Mouse (Mus musculus) myocyte (in vitro differentiated cells): ENCODE measurements around the gene Mcu. TPM values are rescaled to one million over a fixed set of nuclear protein-coding genes. Genes with fewer than 3 reads are reported as not detected.

Experiments
- H3K27me3 ChIP-seq: one replicate; pipeline ENCODE4 v1.6.1; 2011; ENCODE audit not compliant: control insufficient read depth, insufficient read depth, insufficient read length
- H3K36me3 ChIP-seq: one replicate; pipeline ENCODE4 v1.6.1; 2011; ENCODE audit not compliant: control insufficient read depth, insufficient read depth
- H3K4me2 ChIP-seq: one replicate; pipeline ENCODE4 v1.6.1; 2011; ENCODE audit warnings: low read depth, control low read depth
- H3K4me3 ChIP-seq: one replicate; pipeline ENCODE4 v1.5.1; 2011; ENCODE audit warnings: mild to moderate bottlenecking, control low read depth, moderate library complexity
- H3K79me2 ChIP-seq: one replicate; pipeline ENCODE4 v1.6.1; 2011; ENCODE audit not compliant: control insufficient read depth, insufficient read depth
- H3ac ChIP-seq: one replicate; pipeline ENCODE4 v1.6.1; 2011; ENCODE audit not compliant: control insufficient read depth, insufficient read length
- CEBPB ChIP-seq: IDR thresholded peaks from 2 replicates; pipeline ENCODE4 v1.6.1; 2011; ENCODE audit warnings: mild to moderate bottlenecking, moderate library complexity; ENCODE audit not compliant: poor library complexity, insufficient read depth, severe bottlenecking
- E2F4 ChIP-seq: IDR thresholded peaks from one replicate; pipeline ENCODE4 v1.6.1; 2011; ENCODE audit warnings: mild to moderate bottlenecking, control low read depth, moderate library complexity; ENCODE audit not compliant: insufficient read depth
- MAX ChIP-seq: IDR thresholded peaks from one replicate; pipeline ENCODE4 v1.6.1; 2011; ENCODE audit warnings: low read depth, mild to moderate bottlenecking, control low read depth
- MYOD1 ChIP-seq, 3 experiments: IDR thresholded peaks; one replicate each; pipeline ENCODE4 v1.6.1; 2011; ENCODE audit warnings: control low read depth in 2 of 3, low read depth in 2 of 3, mild to moderate bottlenecking in 2 of 3, moderate library complexity in 1 of 3; ENCODE audit not compliant: insufficient read length in 2 of 3, control insufficient read depth in 1 of 3
- MYOG ChIP-seq, 3 experiments: IDR thresholded peaks; one replicate each; pipeline ENCODE4 v1.6.1; 2011; ENCODE audit warnings: control low read depth in 2 of 3, low read depth in 2 of 3, mild to moderate bottlenecking in 2 of 3; ENCODE audit not compliant: insufficient read length in 2 of 3, control insufficient read depth in 1 of 3, insufficient read depth in 1 of 3
- POLR2A ChIP-seq: IDR thresholded peaks from one replicate; pipeline ENCODE4 v1.6.1; 2011; ENCODE audit warnings: low read depth, mild to moderate bottlenecking, control low read depth, moderate library complexity; ENCODE audit not compliant: insufficient read length
- POLR2AphosphoS2 ChIP-seq: IDR thresholded peaks from one replicate; pipeline ENCODE4 v1.6.1; 2011; ENCODE audit warnings: low read depth, control low read depth; ENCODE audit not compliant: insufficient read length
- REST ChIP-seq: IDR thresholded peaks from one replicate; pipeline ENCODE4 v1.6.1; 2011; ENCODE audit warnings: mild to moderate bottlenecking, control low read depth, moderate library complexity; ENCODE audit not compliant: insufficient read depth, insufficient read length
- SRF ChIP-seq: IDR thresholded peaks from one replicate; pipeline ENCODE4 v1.6.1; 2011; ENCODE audit warnings: low read depth; ENCODE audit not compliant: control insufficient read depth, insufficient read length
- TCF12 ChIP-seq: IDR thresholded peaks from one replicate; pipeline ENCODE4 v1.6.1; 2011; ENCODE audit warnings: mild to moderate bottlenecking, control low read depth; ENCODE audit not compliant: poor library complexity, insufficient read depth, severe bottlenecking
- TCF3 ChIP-seq: IDR thresholded peaks from one replicate; pipeline ENCODE4 v1.6.1; 2011; ENCODE audit warnings: low read depth, control low read depth; ENCODE audit not compliant: insufficient read length
- USF1 ChIP-seq: IDR thresholded peaks from one replicate; pipeline ENCODE4 v1.6.1; 2011; ENCODE audit warnings: low read depth, mild to moderate bottlenecking, control low read depth, moderate library complexity
- polyA plus RNA-seq: library from polyadenylated mRNA; unstranded; fragments of >200 nt; fragmentation: generic; extraction: Trizol; gene quantifications from one replicate; pipeline ENCODE4 v1.2.1, GENCODE M21; 2012; ENCODE audit warnings: missing spikeins

The Mcu gene
- polyA plus RNA-seq, 1 experiment = 82.9 TPM

- TF ChIP-seq CEBPB (no peak), E2F4 (no peak), MYOD1 (IDR thresholded peaks at IDR 0.05; ENCODE audit: control insufficient read depth in 1 of 3, insufficient read length in 2 of 3, low read depth in 2 of 3) (no peak), MAX (no peak), USF1 (no peak)
- Histone ChIP-seq H3ac (no peak overlapping the region), H3K36me3 (peaks cover 17% of the 10 kb centered on the region), H3K4me3 (no peak overlapping the region), H3K79me2 (no peaks in the 10 kb centered on the region), H3K4me2 (no peak overlapping the region), H3K27me3 (no peaks in the 10 kb centered on the region)
These were observed 156.7 kb downstream of the Mcu start for GRCm38 (mm10) chr10:59459767-59460166.

DNA sequence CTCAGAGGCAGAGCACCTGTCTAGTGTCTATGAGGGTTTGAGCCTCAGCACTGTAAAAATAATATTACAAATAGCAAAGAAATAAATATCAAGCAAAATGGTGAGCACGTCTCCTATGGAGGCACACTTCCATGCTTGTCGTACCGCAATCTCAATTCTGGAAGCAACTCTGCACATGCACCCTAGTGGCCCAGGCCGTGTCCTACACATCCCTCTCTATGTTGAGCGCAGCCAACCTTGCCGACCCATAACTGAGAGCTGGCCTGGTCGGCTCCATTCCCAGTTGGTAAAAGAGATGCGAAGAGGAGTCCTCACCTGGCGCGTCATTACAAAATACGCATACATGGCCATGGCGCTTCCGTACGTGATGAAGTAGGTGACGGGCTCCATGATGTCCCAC, 161.9 kb downstream of the Mcu start:
- H3ac ChIP-seq = no peak overlapping the region
- no peaks in the 10 kb centered on the region for H3K79me2 ChIP-seq
- no peak overlapping the region for H3K4me2 ChIP-seq
- TF ChIP-seq MYOD1 (IDR thresholded peaks at IDR 0.05; ENCODE audit: control insufficient read depth in 1 of 3, insufficient read length in 2 of 3, low read depth in 2 of 3) = no peak
- no peak for TF ChIP-seq USF1
- TF ChIP-seq REST = no peak
- no peak for TF ChIP-seq MYOG (IDR thresholded peaks at IDR 0.05; ENCODE audit: control insufficient read depth in 1 of 3, insufficient read depth in 1 of 3, insufficient read length in 2 of 3, low read depth in 2 of 3)
- TF ChIP-seq POLR2AphosphoS2 = no peak
- no peak for TF ChIP-seq SRF
- no peak for TF ChIP-seq CEBPB
- TF ChIP-seq TCF12 = no peak
- no peaks in the 10 kb centered on the region for H3K27me3 ChIP-seq
- H3K36me3 ChIP-seq = peaks cover 37% of the 10 kb centered on the region
- no peak overlapping the region for H3K4me3 ChIP-seq

DNA sequence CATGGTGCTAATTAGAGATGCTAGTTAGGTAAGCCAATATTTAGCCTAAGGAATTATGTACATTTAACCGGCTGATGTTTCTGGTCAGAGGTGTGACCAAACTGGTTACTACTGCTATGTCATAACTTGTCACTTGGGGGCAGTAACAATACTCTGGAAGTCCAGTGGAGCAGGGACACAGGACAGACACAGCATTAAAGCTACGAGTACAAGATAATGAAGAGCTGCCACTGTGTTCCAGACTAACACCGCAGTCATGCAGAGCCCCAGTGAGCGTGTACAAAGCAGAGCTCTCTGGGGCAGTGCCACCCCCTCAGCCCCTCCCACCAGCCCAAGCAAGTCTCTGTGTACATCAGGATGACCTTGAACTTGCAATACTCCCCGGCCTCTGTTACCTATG, 164.7 kb downstream of the Mcu start:
- no peak overlapping the region for H3K4me2 ChIP-seq
- H3ac ChIP-seq = no peak overlapping the region
- no peaks in the 10 kb centered on the region for H3K27me3 ChIP-seq
- H3K36me3 ChIP-seq = peaks cover 47% of the 10 kb centered on the region
- no peak overlapping the region for H3K4me3 ChIP-seq
- TF ChIP-seq CEBPB (no peak), MYOG (IDR thresholded peaks at IDR 0.05; ENCODE audit: control insufficient read depth in 1 of 3, insufficient read depth in 1 of 3, insufficient read length in 2 of 3, low read depth in 2 of 3) (no peak), POLR2A (no peak), SRF (no peak), TCF12 (no peak), POLR2AphosphoS2 (no peak)
- H3K79me2 ChIP-seq = no peaks in the 10 kb centered on the region

- no peak overlapping the region for H3K4me3 ChIP-seq
- no peak overlapping the region for H3K4me2 ChIP-seq
- no peaks in the 10 kb centered on the region for H3K27me3 ChIP-seq
- H3K79me2 ChIP-seq = no peaks in the 10 kb centered on the region
- H3ac ChIP-seq = no peak overlapping the region
- TF ChIP-seq E2F4 (no peak), MAX (no peak), TCF12 (no peak), POLR2AphosphoS2 (no peak), SRF (no peak), POLR2A (no peak), USF1 (no peak), REST (no peak), MYOD1 (IDR thresholded peaks at IDR 0.05; ENCODE audit: control insufficient read depth in 1 of 3, insufficient read length in 2 of 3, low read depth in 2 of 3) (no peak), TCF3 (no peak), CEBPB (no peak), MYOG (IDR thresholded peaks at IDR 0.05; ENCODE audit: control insufficient read depth in 1 of 3, insufficient read depth in 1 of 3, insufficient read length in 2 of 3, low read depth in 2 of 3) (no peak)
- H3K36me3 ChIP-seq = peaks cover 38% of the 10 kb centered on the region
These were observed 168.9 kb downstream of the Mcu start for GRCm38 (mm10) chr10:59447546-59447945.

DNA sequence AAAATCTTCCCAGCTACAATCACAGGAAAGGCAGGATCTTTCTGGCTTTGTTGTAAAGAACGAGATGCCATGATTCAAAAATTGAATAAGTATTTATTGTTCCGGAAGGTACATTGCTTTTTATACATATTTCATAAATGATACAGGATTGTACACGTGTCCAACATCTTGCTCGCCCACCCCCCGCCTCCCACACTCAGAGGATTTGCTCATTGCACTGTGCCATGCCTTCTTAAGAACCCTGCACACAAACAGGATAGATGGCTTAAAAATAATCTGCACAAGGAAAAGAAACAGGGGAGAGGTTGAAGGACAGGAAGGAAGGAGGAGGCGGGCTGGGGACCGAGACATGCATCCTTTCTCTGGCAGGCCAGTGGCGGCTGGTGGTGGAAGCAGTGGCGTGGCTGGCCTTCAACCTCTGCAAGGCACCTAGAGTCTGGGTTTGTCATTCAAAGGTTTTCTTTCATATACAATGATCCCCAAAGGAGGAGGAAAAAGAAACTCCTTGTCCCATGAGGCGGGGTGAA, 169.5 kb downstream of the Mcu start:
- Histone ChIP-seq H3K79me2 (no peaks in the 10 kb centered on the region), H3K27me3 (no peaks in the 10 kb centered on the region), H3ac (no peak overlapping the region), H3K36me3 (peaks cover 38% of the 10 kb centered on the region), H3K4me3 (no peak overlapping the region), H3K4me2 (no peak overlapping the region)
- TF ChIP-seq MAX = no peak
- TF ChIP-seq TCF12 = no peak
- TF ChIP-seq SRF = no peak
- TF ChIP-seq MYOG (IDR thresholded peaks at IDR 0.05; ENCODE audit: control insufficient read depth in 1 of 3, insufficient read depth in 1 of 3, insufficient read length in 2 of 3, low read depth in 2 of 3) = no peak
- no peak for TF ChIP-seq POLR2A
- no peak for TF ChIP-seq REST
- TF ChIP-seq USF1 = no peak
- no peak for TF ChIP-seq E2F4
- no peak for TF ChIP-seq MYOD1 (IDR thresholded peaks at IDR 0.05; ENCODE audit: control insufficient read depth in 1 of 3, insufficient read length in 2 of 3, low read depth in 2 of 3)
- no peak for TF ChIP-seq POLR2AphosphoS2
- TF ChIP-seq CEBPB = no peak
- no peak for TF ChIP-seq TCF3
